Mouse (Mus musculus): ENCODE data around the gene Mettl2. TPM values are rescaled to one million over a fixed set of nuclear protein-coding genes. Genes with fewer than 3 reads are reported as not detected.

Gene Mettl2
- total RNA-seq, 2 experiments from 2014 or later: 6.7 to 13.3 TPM

Other genes starting within 250 kb of the Mettl2 start
- not detected in 2 replicates for gene Efcab3, start 62.8 kb upstream of the Mettl2 start, total RNA-seq (2015)
- gene Efcab3, start 62.8 kb upstream of the Mettl2 start, total RNA-seq (2017): not detected in 2 replicates
- gene Gm10842, start 20.5 kb downstream of the Mettl2 start, total RNA-seq (2015): not detected in 2 replicates
- gene Gm10842, start 20.5 kb downstream of the Mettl2 start, total RNA-seq (2017): not detected in 2 replicates
- gene Tlk2, start 52.4 kb downstream of the Mettl2 start, total RNA-seq (2015): 40.4 and 49.0 TPM in 2 replicates
- gene Tlk2, start 52.4 kb downstream of the Mettl2 start, total RNA-seq (2017): 54.7 and 80.7 TPM in 2 replicates
- not detected in 2 replicates for gene Mrc2, start 166.2 kb downstream of the Mettl2 start, total RNA-seq (2015)
- 0.11 TPM in 1 of 2 replicates, not detected in the other for gene Mrc2, start 166.2 kb downstream of the Mettl2 start, total RNA-seq (2017)

Data from megakaryocyte, adult 5-6 weeks (primary cell).